Mouse (Mus musculus) adrenal gland, postnatal 10 days (tissue): ENCODE data around the gene Zdhhc4. TPM values are rescaled to one million over a fixed set of nuclear protein-coding genes. Genes with fewer than 3 reads are reported as not detected.

Source experiments
- DNase-seq: peaks from one replicate; pipeline ENCODE4 v3.0.0; 2021; ENCODE audit warnings: mixed read lengths
- total RNA-seq, 2 experiments: library from RNA; stranded (reverse); gene quantifications; 2 replicates each; pipeline ENCODE4 v1.2.3; 2021

Gene Zdhhc4
- total RNA-seq, 2 experiments from 2014 or later: 50.3 to 50.9 TPM

- DNase-seq: no peak
Measured at GRCm38 (mm10) chr5:143275761-143276160, 53.3 kb downstream of the Zdhhc4 start.

DNA sequence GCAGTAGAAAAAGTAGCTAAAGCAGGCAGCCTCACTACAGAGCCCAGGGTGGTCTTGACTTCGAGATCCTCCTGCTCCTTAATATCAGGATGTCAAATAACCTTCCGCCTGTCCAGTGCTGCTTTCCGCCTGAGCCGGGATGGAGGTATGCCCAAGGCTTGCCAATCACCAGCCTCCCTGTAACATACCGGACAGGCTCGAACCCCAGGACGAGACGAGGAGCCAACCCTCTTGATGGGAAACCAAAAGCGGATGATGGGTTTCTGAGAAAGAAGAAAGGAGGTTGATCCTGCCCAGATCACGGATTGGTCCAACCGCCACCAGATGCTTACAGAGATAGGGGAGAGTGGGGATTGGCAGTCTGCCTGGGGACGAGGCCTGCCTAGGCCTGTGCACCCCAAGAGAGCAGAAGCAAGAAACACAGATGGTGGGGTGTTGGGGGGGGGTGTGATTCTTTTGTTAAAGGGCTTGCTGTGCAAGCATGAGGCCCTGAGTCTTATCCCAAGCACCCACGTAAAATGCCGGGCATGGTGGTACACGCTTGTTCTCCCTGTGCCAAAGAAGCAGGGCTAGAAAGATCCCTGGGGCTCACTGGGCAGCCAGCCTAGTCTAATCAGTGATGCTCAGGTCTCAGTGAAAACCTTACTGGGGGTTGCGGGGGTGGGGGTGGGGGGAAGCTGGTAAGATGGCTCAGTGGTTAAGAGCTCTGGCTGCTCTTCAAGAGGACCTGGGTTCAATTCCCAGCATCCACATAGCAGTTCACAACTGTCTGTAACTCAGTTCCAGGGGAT lies 56.3 kb downstream of the Zdhhc4 start:
- DNase-seq: no peak

GRCm38 (mm10) chr5:143272108-143272507 lies 56.9 kb downstream of the Zdhhc4 start:
- DNase-seq: no peak

GRCm38 (mm10) chr5:143271642-143272041 lies 57.4 kb downstream of the Zdhhc4 start:
- no peak for DNase-seq

DNA sequence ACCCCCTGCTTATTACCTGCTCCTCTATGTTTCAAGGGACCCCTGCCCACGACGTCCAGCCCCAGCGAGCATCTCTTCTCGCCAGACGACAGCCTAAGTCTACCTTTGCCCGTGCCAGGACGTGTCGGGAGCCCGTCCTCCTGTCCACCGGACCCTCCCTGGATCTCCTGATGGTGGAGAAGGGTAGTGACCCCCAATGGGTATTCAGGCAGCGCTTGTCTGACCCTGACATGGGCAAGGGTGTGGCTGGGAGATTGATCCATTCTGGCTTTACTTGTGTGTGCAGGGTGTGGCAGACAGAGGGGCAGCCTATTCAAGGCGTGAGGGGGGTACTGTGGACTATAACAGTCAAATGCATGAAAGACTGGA lies 58.9 kb downstream of the Zdhhc4 start:
- DNase-seq: no peak

- peak; percentile 82 for DNase-seq
Measured at GRCm38 (mm10) chr5:143269363-143270150, 59.5 kb downstream of the Zdhhc4 start, which contains the start of gene Zfp316. Gene Zfp316, minus strand, starts transcription at chr5:143270022.

DNA sequence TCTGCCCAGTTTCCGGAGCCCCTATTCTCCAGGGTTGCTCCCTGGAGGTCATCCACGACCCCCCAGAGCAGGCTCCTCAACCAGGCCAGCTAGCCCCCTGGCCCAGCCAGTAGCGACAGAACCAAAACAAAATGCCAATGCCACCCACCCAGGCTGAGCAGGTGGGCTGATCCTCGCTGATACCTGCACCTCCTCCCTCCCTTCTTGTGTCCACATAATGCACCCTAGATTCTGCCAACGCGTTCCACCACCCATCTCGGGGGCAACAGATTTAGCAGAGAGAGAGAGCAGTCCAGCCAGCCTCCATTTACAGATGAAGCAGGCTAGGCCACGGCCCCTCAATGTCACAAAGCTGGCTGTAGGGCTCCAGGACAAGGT lies 60.1 kb downstream of the Zdhhc4 start:
- no peak for DNase-seq

DNA sequence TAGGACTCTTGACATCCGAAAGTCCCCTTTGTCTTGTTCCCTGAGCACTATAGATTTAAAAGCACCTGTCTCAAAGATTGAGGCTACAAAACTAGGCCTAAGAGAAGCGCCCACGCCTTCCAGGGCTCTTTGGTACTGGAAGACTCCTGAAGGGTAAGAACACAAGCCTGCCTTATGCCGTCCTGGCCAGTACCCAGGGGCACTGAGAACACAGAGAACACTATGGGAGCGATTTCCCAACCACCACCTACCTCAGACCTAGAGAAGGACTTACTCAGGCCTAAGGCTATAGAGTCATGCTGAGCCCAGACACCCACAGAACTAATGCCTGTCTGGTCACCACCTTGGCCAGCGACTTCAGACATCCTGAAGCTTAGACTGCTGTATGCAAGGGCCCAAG lies 62.3 kb downstream of the Zdhhc4 start:
- DNase-seq: no peak

Other genes with a start within 250 kb of the Zdhhc4 start
- gene Rnf216, start 216.3 kb downstream of the Zdhhc4 start, total RNA-seq: 10 to 100 TPM; 35.8 to 48.3 TPM
- under 1 TPM; 0.09 to 0.15 TPM for gene Olfr718-ps1, start 181.7 kb downstream of the Zdhhc4 start, total RNA-seq
- 10 to 100 TPM in 1 of 2 experiments, 1 to 10 TPM in 1; 9.5 to 16.9 TPM for gene Rbak, start 148.5 kb downstream of the Zdhhc4 start, total RNA-seq
- not detected for gene Spdye4b, start 148.2 kb downstream of the Zdhhc4 start, total RNA-seq
- gene Spdye4a, start 102.4 kb downstream of the Zdhhc4 start, total RNA-seq: not detected
- gene Zfp12, start 94.1 kb downstream of the Zdhhc4 start, total RNA-seq: 10 to 100 TPM; 15.6 to 19.1 TPM
- gene Zfp316, start 59.2 kb downstream of the Zdhhc4 start, total RNA-seq: 1 to 10 TPM; 7.3 to 8.1 TPM
- gene Zfp853, start 35.6 kb downstream of the Zdhhc4 start, total RNA-seq: under 1 TPM; 0.73 to 0.78 TPM
- 10 to 100 TPM; 23.0 to 23.5 TPM for gene E130309D02Rik, start 13.9 kb downstream of the Zdhhc4 start, total RNA-seq
- gene Grid2ip, start 28.1 kb upstream of the Zdhhc4 start, total RNA-seq: under 1 TPM; 0.24 to 0.85 TPM
- gene Kdelr2, start 74.6 kb upstream of the Zdhhc4 start, total RNA-seq: 100 to 1,000 TPM; 105 to 125 TPM
- 10 to 100 TPM in 1 of 2 experiments, 1 to 10 TPM in 1; 8.8 to 10.7 TPM for gene Daglb, start 135.3 kb upstream of the Zdhhc4 start, total RNA-seq
- 100 to 1,000 TPM; 345 to 351 TPM for gene Rac1, start 198.8 kb upstream of the Zdhhc4 start, total RNA-seq